Mouse (Mus musculus) urinary bladder, adult 18-20 months (tissue): ENCODE results near the gene Hs6st3.
A peak's percentile ranks its signal among the peaks of the same experiment; 100 is the strongest.
"Not testable (repeated sequence)": the region's sequence is repeated elsewhere in the genome, so short reads cannot be mapped to it uniquely, and the experiment has no call there.

Source experiments
- DNase-seq, 2 experiments: peaks; one replicate each; pipeline ENCODE4 v3.0.0; 2022; ENCODE audit warnings: low spot score in 2 of 2, mixed read lengths in 2 of 2

The Hs6st3 gene

GRCm38 (mm10) chr14:119451594-119451993 is 313.5 kb downstream of the Hs6st3 start:
- DNase-seq = no peak

GRCm38 (mm10) chr14:119452382-119452781 is 314.2 kb downstream of the Hs6st3 start:
- DNase-seq = no peak

GRCm38 (mm10) chr14:119452797-119453196 is 314.7 kb downstream of the Hs6st3 start:
- DNase-seq = no peak

- DNase-seq = no peak
Observed at GRCm38 (mm10) chr14:119464308-119464707, 326.2 kb downstream of the Hs6st3 start.

- DNase-seq = no peak
Observed at GRCm38 (mm10) chr14:119464883-119465282, 326.7 kb downstream of the Hs6st3 start.

GRCm38 (mm10) chr14:119466899-119467588 is 328.9 kb downstream of the Hs6st3 start:
- DNase-seq = no peak

- DNase-seq = no peak
Observed at GRCm38 (mm10) chr14:119476582-119476981, 338.4 kb downstream of the Hs6st3 start.

- DNase-seq = no peak
Observed at GRCm38 (mm10) chr14:119477836-119478235, 339.7 kb downstream of the Hs6st3 start.

- DNase-seq = no peak
Observed at GRCm38 (mm10) chr14:119488978-119489703, 351.0 kb downstream of the Hs6st3 start.

- no peak for DNase-seq
Observed at GRCm38 (mm10) chr14:119520632-119521031, 382.5 kb downstream of the Hs6st3 start.

- DNase-seq = no peak
Observed at GRCm38 (mm10) chr14:119521056-119521455, 382.9 kb downstream of the Hs6st3 start.

- no peak for DNase-seq
Observed at GRCm38 (mm10) chr14:119532889-119533546, 394.9 kb downstream of the Hs6st3 start.

GRCm38 (mm10) chr14:119540505-119540904 is 402.4 kb downstream of the Hs6st3 start:
- no peak for DNase-seq

- no peak for DNase-seq
Observed at GRCm38 (mm10) chr14:119544596-119544995, 406.5 kb downstream of the Hs6st3 start.

- no peak for DNase-seq
Observed at GRCm38 (mm10) chr14:119558356-119558755, 420.2 kb downstream of the Hs6st3 start.

- DNase-seq = no peak
Observed at GRCm38 (mm10) chr14:119582039-119582508, 443.9 kb downstream of the Hs6st3 start.

- no peak for DNase-seq
Observed at GRCm38 (mm10) chr14:119585069-119585468, 446.9 kb downstream of the Hs6st3 start.

- not testable (repeated sequence) for DNase-seq
Observed at GRCm38 (mm10) chr14:119587365-119587764, 449.2 kb downstream of the Hs6st3 start.

GRCm38 (mm10) chr14:119604327-119604726 is 466.2 kb downstream of the Hs6st3 start:
- DNase-seq = peak; percentile 21 to 30

- DNase-seq = no peak
Observed at GRCm38 (mm10) chr14:119612793-119613192, 474.7 kb downstream of the Hs6st3 start.

- no peak for DNase-seq
Observed at GRCm38 (mm10) chr14:119629127-119629526, 491.0 kb downstream of the Hs6st3 start.

- no peak for DNase-seq
Observed at GRCm38 (mm10) chr14:119633090-119633489, 494.9 kb downstream of the Hs6st3 start.
